Mouse (Mus musculus) cortical plate, adult 2 months (tissue): ENCODE results near the gene Primpol. TPM values are rescaled to one million over a fixed set of nuclear protein-coding genes. Genes with fewer than 3 reads are reported as not detected.

Source experiments
- H3K27ac ChIP-seq: fragments of 200-500 bp; 2 replicates; pipeline ENCODE4 v1.5.1; 2012; ENCODE audit warnings: low read length, control low read depth, inconsistent platforms; ENCODE audit not compliant: insufficient read depth
- H3K4me1 ChIP-seq: fragments of 200-500 bp; 2 replicates; pipeline ENCODE4 v1.6.1; 2011; ENCODE audit warnings: low read length; ENCODE audit not compliant: control insufficient read depth, insufficient read depth
- H3K4me3 ChIP-seq: fragments of 200-500 bp; 2 replicates; pipeline ENCODE4 v1.5.1; 2011; ENCODE audit warnings: mild to moderate bottlenecking, low read length, control low read depth; ENCODE audit not compliant: insufficient read depth
- CTCF ChIP-seq: fragments of 200-500 bp; IDR thresholded peaks from 2 replicates; pipeline ENCODE4 v1.5.1; 2011; ENCODE audit warnings: mild to moderate bottlenecking, control low read depth, low read length; ENCODE audit not compliant: insufficient read depth; ENCODE audit errors: extremely low read depth
- POLR2A ChIP-seq: fragments of 200-500 bp; IDR thresholded peaks from 2 replicates; pipeline ENCODE4 v1.6.1; 2011; ENCODE audit warnings: mild to moderate bottlenecking, low read length, control low read depth; ENCODE audit not compliant: insufficient read depth; ENCODE audit errors: extremely low read depth
- polyA plus RNA-seq: library from polyadenylated mRNA; depleted of rRNA; stranded (reverse); fragments of >200 nt; gene quantifications from 2 replicates; pipeline ENCODE4 v1.2.3, GENCODE M21; 2012; rRNA removed

The Primpol gene
- polyA plus RNA-seq = 1.9 TPM in 2 replicates

DNA sequence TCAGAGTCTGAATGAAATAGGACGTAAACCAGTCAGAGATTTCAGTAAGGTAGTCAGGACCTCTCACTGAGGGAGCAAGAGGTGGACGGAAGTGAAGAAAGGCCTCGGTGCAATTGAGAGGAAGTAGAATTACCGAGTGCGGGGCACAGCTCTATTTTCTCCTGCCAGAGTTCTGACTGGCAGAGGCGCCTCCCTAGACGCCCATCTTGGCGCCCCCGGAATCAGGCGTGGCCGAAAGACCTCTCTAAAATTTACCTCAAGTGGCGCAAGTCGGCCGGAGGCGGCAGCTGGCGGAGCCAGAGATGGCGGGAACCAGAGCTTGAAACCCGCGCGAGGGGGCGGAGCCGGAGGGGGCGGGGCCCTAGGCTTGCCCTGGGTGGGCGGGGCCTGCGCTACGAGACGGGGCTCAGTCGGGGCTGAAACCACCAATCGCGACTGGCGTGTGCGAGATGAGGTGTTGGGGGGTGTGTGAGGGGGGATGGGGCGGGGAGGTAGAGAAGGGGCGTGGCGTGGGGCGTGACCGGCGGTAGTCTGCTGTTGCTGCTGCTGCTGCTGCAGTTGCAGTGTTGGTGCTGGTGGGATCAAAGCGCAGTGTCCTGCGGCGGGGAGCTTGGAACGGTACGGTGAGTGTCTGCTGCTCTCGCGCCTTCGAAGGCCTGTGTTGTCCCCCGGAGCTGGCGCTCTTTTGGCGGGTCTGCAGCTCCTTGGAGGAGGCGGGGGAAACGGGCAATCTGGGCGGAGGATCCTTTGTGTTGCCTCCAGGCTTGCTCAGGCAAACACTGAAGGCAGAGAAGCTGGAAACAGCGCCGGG lies at the start of gene Primpol, which contains the start of gene Casp3:
Primpol (minus strand) TSS at position 334 of the 811 bp plus-strand sequence.
Casp3 (plus strand) TSS at position 413 of the 811 bp plus-strand sequence.
- TF ChIP-seq POLR2A (peak; percentile 59; the same call in 1 of the 2 replicates), CTCF (no peak)
- Histone ChIP-seq H3K27ac (no peak within 1 kb of the TSS), H3K4me1 (peaks cover 2% of the 10 kb centered on the region), H3K4me3 (peak within 1 kb of the TSS; percentile 52)

DNA sequence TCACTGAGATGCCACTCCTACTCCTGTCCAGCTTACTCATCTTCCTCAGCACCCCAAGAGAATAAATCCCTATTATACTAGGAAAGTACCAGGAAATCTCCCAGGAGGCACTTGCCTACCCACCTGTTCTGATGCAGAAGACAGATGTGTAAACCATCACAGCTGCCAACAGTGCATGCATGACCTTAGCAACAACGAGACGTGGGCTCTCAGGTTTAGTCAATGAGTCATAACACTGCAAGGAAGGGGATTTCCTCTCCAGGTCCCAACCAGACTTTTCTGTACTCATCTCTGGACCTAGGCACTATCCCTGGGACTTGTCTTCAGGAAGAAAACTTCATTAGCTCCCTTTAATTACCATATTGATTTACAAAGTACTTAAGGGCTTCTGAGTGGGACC lies 38.9 kb upstream of the Primpol start:
- no peak overlapping the region for H3K4me3 ChIP-seq
- no peaks in the 10 kb centered on the region for H3K4me1 ChIP-seq
- TF ChIP-seq CTCF (no peak), POLR2A (no peak)
- no peak overlapping the region for H3K27ac ChIP-seq

DNA sequence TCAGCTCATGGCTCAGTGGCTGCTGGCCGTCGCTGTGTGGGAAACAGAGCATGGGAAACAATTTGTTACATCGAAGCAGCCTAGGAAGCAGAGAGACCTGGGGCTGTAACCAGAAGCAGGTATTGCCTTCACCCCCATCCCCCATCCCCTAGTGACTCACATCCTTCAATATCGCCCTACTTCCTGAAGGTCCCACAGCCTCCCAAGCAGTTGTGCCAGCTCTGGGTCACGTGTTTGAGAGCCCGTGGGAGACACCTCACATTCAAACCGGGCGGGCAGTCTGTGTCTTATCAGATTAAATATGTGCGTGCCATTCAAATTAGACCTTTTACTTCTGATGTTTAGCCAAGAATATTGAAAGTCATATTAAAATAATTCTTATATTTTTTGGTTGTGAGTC lies 34.9 kb upstream of the Primpol start:
- H3K27ac ChIP-seq = no peak overlapping the region
- no peak for TF ChIP-seq POLR2A
- no peak for TF ChIP-seq CTCF
- no peak overlapping the region for H3K4me3 ChIP-seq
- no peaks in the 10 kb centered on the region for H3K4me1 ChIP-seq

DNA sequence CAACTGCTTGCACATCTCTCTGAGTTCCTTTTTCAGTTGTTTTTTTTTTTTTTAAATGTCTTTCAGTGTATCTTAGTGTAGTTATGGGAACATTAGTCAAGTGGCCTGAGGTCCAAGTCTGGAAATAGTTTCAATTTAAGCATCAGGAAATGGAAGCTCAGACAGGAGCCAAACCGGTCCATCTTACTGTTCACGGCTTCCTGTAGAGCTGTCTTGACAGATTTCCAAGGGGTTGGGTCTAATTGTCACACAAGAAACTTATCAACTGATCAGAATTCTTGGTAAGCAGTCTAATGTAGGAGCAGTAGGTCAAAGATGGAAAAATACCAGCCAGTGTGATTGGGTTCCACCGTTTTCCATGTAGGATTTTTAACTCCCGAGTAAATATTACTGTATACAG lies 31.4 kb upstream of the Primpol start:
- Histone ChIP-seq H3K27ac (no peak overlapping the region), H3K4me3 (no peak overlapping the region), H3K4me1 (no peaks in the 10 kb centered on the region)
- TF ChIP-seq POLR2A (no peak), CTCF (no peak)

DNA sequence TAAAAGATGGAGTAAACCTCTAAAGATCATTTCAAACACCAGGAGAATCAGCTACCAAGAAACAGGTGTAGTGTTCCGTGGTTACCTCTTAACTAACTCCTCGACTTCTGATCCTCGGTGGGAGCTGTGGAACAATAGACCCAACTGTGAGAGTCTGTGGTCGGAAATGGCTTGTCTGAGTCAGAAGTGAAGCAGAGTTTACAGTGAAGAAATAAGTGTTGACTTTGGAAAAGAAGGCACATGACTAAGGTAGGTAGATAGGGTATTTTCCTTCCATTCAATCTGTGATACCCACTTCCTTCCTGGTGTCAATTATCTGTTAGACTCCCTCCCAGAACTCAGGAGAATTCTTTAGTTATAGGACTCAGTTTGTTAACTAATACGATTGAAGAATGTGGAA lies 24.3 kb upstream of the Primpol start:
- no peak for TF ChIP-seq CTCF
- TF ChIP-seq POLR2A = no peak
- no peak overlapping the region for H3K27ac ChIP-seq
- H3K4me1 ChIP-seq = no peaks in the 10 kb centered on the region; the same call in 1 of the 2 replicates
- H3K4me3 ChIP-seq = no peak overlapping the region

DNA sequence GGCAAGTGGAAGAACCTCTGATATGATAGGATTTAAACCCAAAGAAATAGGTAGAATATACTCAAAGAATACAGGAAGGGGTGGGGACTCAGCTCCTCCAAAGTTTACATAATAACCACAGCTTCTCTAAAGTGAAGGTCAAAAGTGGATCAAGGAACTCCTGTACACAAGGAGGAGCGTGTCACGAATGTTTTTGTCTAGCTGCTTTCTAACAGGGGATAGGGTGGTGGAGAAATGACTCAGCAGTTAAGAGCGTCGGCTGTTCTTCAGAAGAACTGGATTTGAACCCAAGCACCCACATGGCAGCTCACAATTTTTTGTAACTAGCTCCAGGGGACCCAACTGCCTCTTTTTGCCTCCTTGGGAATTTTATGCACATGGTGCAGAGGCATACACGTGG lies 22.8 kb upstream of the Primpol start:
- H3K4me1 ChIP-seq = no peaks in the 10 kb centered on the region; the same call in 1 of the 2 replicates
- no peak overlapping the region for H3K4me3 ChIP-seq
- TF ChIP-seq POLR2A (no peak), CTCF (no peak)
- no peak overlapping the region for H3K27ac ChIP-seq

DNA sequence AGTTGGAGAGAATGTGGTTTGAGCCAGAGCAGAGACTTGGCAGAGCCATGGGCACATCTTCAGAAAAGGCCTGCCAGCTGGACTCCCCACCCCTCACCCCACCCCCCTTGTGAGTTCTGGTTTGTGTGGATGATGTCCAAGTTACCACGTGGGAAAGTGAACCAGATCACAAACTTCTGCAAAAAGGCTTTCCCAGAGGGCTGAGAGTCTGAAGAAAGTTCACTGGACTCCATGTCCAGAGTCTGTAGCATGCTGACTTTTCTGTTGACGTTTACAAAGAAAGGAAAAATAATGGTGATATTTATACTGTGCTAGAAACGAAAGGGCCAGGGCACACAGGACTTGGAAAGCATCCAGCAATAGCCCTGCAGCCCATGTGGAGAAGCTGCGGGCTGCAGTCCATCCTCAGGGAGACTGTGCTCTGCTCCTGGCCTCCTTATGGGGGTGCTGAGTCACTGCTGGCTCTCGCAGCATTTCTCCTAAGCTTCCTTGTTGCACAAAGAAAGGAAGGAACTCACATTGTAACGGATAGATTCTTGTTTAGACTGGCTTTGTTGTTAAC lies 22.1 kb upstream of the Primpol start:
- Histone ChIP-seq H3K27ac (no peak overlapping the region), H3K4me3 (no peak overlapping the region), H3K4me1 (no peaks in the 10 kb centered on the region; the same call in 1 of the 2 replicates)
- TF ChIP-seq CTCF (no peak), POLR2A (no peak)

DNA sequence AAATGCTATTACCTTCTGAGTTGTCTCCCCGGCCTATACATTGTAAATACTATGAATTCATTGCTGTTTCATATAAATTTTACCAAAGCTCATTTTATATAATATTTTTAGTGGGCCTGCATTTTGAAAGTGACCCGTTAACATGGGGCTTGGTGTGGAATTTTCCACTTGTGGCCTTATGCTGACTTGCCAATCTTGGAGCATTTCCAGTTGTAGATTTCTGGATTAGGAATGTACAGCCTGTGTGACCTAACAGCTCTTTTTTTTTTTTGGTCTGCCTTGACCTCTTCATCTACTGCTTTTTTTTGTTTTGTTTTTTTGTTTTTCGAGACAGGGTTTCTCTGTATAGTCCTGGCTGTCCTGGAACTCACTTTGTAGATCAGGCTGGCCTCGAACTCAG lies 13.9 kb upstream of the Primpol start:
- H3K27ac ChIP-seq = no peak overlapping the region
- TF ChIP-seq POLR2A (no peak), CTCF (no peak)
- no peak overlapping the region for H3K4me3 ChIP-seq
- H3K4me1 ChIP-seq = no peaks in the 10 kb centered on the region

DNA sequence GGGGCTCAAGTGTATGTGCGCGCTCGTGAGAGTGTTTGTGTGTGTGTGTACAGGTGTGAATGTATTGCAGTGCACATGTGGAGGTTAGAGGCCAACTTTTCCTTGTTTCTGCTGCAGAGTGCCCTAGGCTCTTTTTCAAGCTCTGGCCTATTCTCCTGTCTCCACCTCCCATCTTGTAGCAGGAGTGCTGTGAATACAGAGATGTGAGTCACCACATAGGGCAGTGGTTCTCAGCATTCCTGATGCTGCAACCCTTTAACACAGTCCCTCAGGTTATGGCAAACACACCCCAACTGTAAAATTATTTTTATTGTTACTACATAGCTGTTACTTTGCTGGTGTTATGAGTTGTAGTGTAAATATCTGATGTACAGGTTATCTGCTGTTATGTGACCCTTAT lies 13.4 kb upstream of the Primpol start:
- no peaks in the 10 kb centered on the region for H3K4me1 ChIP-seq
- no peak overlapping the region for H3K4me3 ChIP-seq
- no peak overlapping the region for H3K27ac ChIP-seq
- no peak for TF ChIP-seq POLR2A
- no peak for TF ChIP-seq CTCF

DNA sequence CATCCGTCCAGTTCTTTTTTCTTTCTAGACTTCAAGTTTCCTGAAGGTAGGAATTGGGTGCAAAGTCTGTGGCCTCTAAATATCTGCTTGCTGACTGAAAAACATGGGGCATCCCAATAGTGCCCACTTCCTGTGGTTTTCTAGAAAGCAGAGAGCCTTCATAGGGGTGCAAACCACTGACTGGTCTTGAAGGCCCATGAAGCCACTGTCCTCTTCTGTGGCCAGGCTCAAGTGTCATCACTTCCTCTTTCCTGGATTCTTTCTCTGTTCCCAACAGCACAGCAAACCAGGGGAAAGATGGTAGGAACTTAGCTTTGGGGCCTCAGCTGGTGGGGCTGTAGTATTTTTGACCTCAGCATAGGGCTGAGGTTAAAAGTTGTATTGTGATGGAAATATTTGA lies 11.6 kb upstream of the Primpol start:
- Histone ChIP-seq H3K27ac (no peak overlapping the region), H3K4me1 (no peaks in the 10 kb centered on the region), H3K4me3 (no peak overlapping the region)
- no peak for TF ChIP-seq POLR2A
- no peak for TF ChIP-seq CTCF
